Mouse (Mus musculus) midbrain, embryonic 16.5 days (tissue): ENCODE results near the gene Invs. TPM values are rescaled to one million over a fixed set of nuclear protein-coding genes. Genes with fewer than 3 reads are reported as not detected.

Experiments
- ATAC-seq: fragments of 200-750 bp; cut with Nextera tagmentation; 2 replicates; pipeline ENCODE4 v1.8.0; 2017; ENCODE audit warnings: moderate TSS enrichment
- H3K27ac ChIP-seq: fragments of 300-500 bp; sonication (generic); 2 replicates; pipeline ENCODE4 v1.5.1; 2014; ENCODE audit warnings: mild to moderate bottlenecking, low read length, mixed read lengths
- H3K27me3 ChIP-seq: fragments of 300-500 bp; sonication (generic); 2 replicates; pipeline ENCODE4 v1.6.1; 2014; ENCODE audit warnings: low read depth, low read length, mixed read lengths; ENCODE audit not compliant: control insufficient read depth, insufficient read depth
- H3K36me3 ChIP-seq: fragments of 300-500 bp; sonication (generic); 2 replicates; pipeline ENCODE4 v1.6.1; 2014; ENCODE audit warnings: mild to moderate bottlenecking, low read length, moderate library complexity, mixed read lengths; ENCODE audit not compliant: control insufficient read depth, insufficient read depth
- H3K4me1 ChIP-seq: fragments of 300-500 bp; sonication (generic); 2 replicates; pipeline ENCODE4 v1.6.1; 2014; ENCODE audit warnings: mild to moderate bottlenecking, low read length, mixed read lengths; ENCODE audit not compliant: control insufficient read depth, insufficient read depth
- H3K4me2 ChIP-seq: fragments of 300-500 bp; sonication (generic); 2 replicates; pipeline ENCODE4 v1.6.1; 2014; ENCODE audit warnings: mild to moderate bottlenecking, low read length, mixed read lengths
- H3K4me3 ChIP-seq: fragments of 300-500 bp; sonication (generic); 2 replicates; pipeline ENCODE4 v1.5.1; 2014; ENCODE audit warnings: low read depth, mild to moderate bottlenecking, low read length, moderate library complexity, mixed read lengths
- H3K9ac ChIP-seq: fragments of 300-500 bp; sonication (generic); 2 replicates; pipeline ENCODE4 v1.6.1; 2014; ENCODE audit warnings: low read depth, low read length, mixed read lengths
- H3K9me3 ChIP-seq: fragments of 300-500 bp; sonication (generic); replicated peaks from 2 replicates; pipeline ENCODE4 v1.6.1; 2014; ENCODE audit warnings: mild to moderate bottlenecking, low read length, mixed read lengths; ENCODE audit not compliant: control insufficient read depth, poor library complexity, severe bottlenecking
- WGBS: fragments of 180-500 bp; shearing (Covaris S2); extraction: QIAGEN DNeasy Blood & Tissue Kit; methylation state at CpG from one replicate; pipeline ENCODE4 v1.1.7; 2014; 5-methylcytosine and 5-hydroxymethylcytosine counted together
- polyA plus RNA-seq: library from polyadenylated mRNA; unstranded; fragments of >200 nt; fragmentation: Nextera tagmentation; extraction: Ambion mirVana; gene quantifications from 2 replicates; pipeline ENCODE4 v1.2.1, GENCODE M21; 2015

Invs gene
- polyA plus RNA-seq, 1 experiment from 2014 or later = 6.6 TPM

GRCm38 (mm10) chr4:48470977-48471376 is 191.4 kb downstream of the Invs start:
- H3K9ac ChIP-seq = peak overlapping the region; percentile 38; the same call in 1 of the 2 replicates
- H3K27me3 ChIP-seq = no peaks in the 10 kb centered on the region
- peak overlapping the region; percentile 26; the same call in 1 of the 2 replicates for H3K4me2 ChIP-seq
- peaks cover 13% of the 10 kb centered on the region for H3K36me3 ChIP-seq
- H3K4me3 ChIP-seq = no peak overlapping the region
- WGBS = 47% methylated on average over 1 of the region's 1 CpGs
- ATAC-seq = no peak
- H3K27ac ChIP-seq = no peak overlapping the region
- H3K4me1 ChIP-seq = peaks cover 19% of the 10 kb centered on the region
- H3K9me3 ChIP-seq = no peaks in the 10 kb centered on the region

DNA sequence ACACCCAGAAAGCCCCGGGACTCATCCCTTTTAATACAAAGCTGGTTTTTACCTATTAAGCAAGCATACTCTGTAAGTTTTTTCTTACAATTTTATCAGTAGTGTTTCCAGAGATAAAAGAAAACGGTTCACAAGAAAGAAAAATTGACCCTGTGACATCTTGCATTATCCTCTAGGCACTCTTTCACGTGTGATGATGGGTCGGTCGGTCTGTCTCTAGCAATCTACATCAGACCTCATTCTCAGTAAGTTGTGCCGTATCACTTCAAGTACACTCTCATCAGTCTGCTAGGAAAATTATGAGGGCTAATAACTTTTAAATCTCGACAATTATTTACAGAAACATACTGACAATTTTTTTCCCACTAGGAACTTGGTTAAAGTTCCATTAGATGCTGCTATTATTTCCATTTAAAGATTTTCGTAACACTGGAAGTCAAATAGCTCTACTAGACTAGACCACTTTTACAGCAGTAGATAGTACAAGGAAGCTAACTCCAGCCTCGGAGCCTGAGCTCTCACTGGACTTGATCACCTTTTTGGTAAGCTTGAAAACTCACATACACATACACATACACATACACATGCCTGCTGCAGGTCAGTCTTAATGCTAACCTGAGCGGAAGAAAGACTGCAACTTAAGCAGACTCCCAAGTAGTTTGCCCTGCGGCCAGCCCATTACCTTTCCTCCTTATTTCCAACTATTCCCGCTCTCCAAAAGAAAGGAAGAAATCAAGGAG is 192.7 kb downstream of the Invs start:
- H3K9ac ChIP-seq = peak overlapping the region; percentile 87
- H3K4me3 ChIP-seq = peak overlapping the region; percentile 88
- H3K9me3 ChIP-seq = no peaks in the 10 kb centered on the region
- peaks cover 19% of the 10 kb centered on the region for H3K4me1 ChIP-seq
- H3K27me3 ChIP-seq = no peaks in the 10 kb centered on the region
- H3K4me2 ChIP-seq = peak overlapping the region; percentile 68
- H3K27ac ChIP-seq = no peak overlapping the region
- WGBS = 17% methylated on average over 12 of the region's 12 CpGs
- ATAC-seq = no peak
- H3K36me3 ChIP-seq = peaks cover 9% of the 10 kb centered on the region

DNA sequence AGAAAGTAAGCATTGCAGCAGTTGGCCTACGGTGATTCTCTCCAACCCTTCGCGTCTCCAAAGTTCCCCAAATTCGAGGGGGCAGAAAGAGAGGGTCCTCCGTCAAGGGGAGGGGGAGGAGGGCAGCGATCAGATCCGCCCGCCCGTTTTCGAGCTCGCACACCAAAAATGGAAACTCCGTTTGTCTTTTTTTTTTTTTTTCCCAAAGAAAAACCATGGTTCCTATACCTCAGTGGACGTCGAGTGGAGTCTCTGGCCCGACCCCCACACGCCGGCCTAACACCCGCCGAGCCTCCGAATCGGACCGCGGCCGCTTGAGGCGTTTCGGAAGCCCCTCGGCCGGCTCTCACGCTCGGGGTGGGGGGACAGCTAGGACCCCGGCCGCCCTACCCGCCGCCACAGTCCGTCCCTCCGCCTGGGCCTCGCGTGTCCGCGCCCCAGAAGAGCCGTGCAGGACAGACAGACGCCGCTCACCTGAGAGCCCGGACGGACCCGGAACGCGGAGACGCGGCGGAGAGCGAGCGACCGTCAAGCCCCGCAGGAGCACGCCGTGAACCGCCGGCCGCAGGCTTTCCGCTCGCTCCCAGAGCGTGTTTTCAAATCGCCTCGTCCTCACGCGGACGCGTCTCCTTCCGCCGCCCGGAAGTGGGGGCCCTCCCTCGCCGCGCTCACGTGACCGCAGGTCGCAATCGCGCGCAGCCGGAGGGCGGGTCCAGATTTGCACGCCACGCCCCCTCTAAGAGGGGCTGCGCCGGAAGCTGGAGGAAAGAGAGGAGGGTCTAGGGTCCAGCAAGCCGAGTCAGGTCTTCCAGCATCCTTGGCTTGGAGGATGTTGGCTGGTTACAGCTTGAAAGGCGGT is 193.5 kb downstream of the Invs start, which contains the start of gene Tex10:
Tex10 (minus strand) TSS at position 668 of the 859 bp plus-strand sequence.
- Histone ChIP-seq H3K27me3 (no peaks in the 10 kb centered on the region), H3K27ac (peak within 1 kb of the TSS; percentile 74), H3K36me3 (peaks cover 5% of the 10 kb centered on the region; the same call in 1 of the 2 replicates), H3K4me2 (peak within 1 kb of the TSS; percentile 68), H3K4me3 (peak within 1 kb of the TSS; percentile 88), H3K4me1 (peaks cover 19% of the 10 kb centered on the region), H3K9me3 (no peaks in the 10 kb centered on the region), H3K9ac (peak within 1 kb of the TSS; percentile 87)
- ATAC-seq = peak; percentile 97
- WGBS = under 1% methylated on average over 89 of the region's 89 CpGs

GRCm38 (mm10) chr4:48473651-48474011 is 194.1 kb downstream of the Invs start:
- Histone ChIP-seq H3K4me3 (peak overlapping the region; percentile 88), H3K36me3 (no peaks in the 10 kb centered on the region), H3K4me1 (peaks cover 19% of the 10 kb centered on the region), H3K4me2 (peak overlapping the region; percentile 68), H3K27ac (peak overlapping the region; percentile 74), H3K9me3 (0 out of 2 replicates have a peak, but pooled peaks cover 1% of the 10 kb centered on the region), H3K9ac (peak overlapping the region; percentile 87; the same call in 1 of the 2 replicates), H3K27me3 (no peaks in the 10 kb centered on the region)
- 82% methylated on average over 2 of the region's 2 CpGs for WGBS
- peak; percentile 36; the same call in 1 of the 2 replicates for ATAC-seq

- WGBS = 40% methylated on average over 2 of the region's 2 CpGs
- no peak overlapping the region for H3K9ac ChIP-seq
Observed at GRCm38 (mm10) chr4:48481287-48481686, 201.7 kb downstream of the Invs start.

More at GRCm38 (mm10) chr4:48481287-48481686, 201.7 kb downstream of the Invs start:
- Histone ChIP-seq H3K4me2 (no peak overlapping the region), H3K36me3 (no peaks in the 10 kb centered on the region), H3K4me3 (no peak overlapping the region), H3K9me3 (peaks cover 2% of the 10 kb centered on the region; the same call in 1 of the 2 replicates), H3K4me1 (no peaks in the 10 kb centered on the region), H3K27ac (no peak overlapping the region), H3K27me3 (no peaks in the 10 kb centered on the region)
- ATAC-seq = no peak

Other genes starting within 250 kb of the Invs start
- 1.4 and 1.6 TPM in 2 replicates for gene Nr4a3, start 234.6 kb upstream of the Invs start, polyA plus RNA-seq
- 27.4 and 28.8 TPM in 2 replicates for gene Stx17, start 154.8 kb upstream of the Invs start, polyA plus RNA-seq
- gene Erp44, start 202 bp upstream of the Invs start, polyA plus RNA-seq = 61.2 and 65.2 TPM in 2 replicates
- gene Tex10, start 193.7 kb downstream of the Invs start, polyA plus RNA-seq = 37.6 and 41.2 TPM in 2 replicates